Mouse (Mus musculus): Measurements from ENCODE around the gene Clptm1. TPM values are rescaled to one million over a fixed set of nuclear protein-coding genes. Genes with fewer than 3 reads are reported as not detected.

Gene Clptm1
- total RNA-seq (2022) = 100 to 1,000 TPM; 140 to 150 (median 146) TPM

- peak; percentile 96 to 98 for DNase-seq (ENCODE audit: low spot score in 2 of 2)
These were observed at the start of gene Clptm1 for GRCm38 (mm10) chr7:19664955-19665841. Gene Clptm1, minus strand, starts transcription at chr7:19665033.

DNA sequence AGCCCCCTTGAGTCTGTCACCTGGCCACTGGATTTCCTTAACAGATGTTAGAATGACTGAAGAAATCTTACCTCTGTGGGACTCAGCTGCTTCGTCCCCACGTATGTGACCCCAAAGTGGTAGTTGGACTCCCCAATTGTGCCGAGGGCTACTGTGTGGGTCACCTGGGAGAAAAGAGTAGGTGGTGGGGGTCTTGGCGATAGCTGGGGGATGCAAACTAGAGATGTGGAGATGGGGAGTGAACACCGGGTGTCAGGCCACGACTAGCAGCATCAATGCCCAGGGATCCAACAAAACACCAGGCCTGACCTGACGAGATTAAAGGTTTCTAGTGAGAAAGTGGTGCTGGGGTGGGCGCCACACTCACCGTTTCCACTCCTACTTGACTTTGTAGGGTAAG lies 48.8 kb upstream of the Clptm1 start:
- no peak for DNase-seq (ENCODE audit: low spot score in 2 of 2)

DNA sequence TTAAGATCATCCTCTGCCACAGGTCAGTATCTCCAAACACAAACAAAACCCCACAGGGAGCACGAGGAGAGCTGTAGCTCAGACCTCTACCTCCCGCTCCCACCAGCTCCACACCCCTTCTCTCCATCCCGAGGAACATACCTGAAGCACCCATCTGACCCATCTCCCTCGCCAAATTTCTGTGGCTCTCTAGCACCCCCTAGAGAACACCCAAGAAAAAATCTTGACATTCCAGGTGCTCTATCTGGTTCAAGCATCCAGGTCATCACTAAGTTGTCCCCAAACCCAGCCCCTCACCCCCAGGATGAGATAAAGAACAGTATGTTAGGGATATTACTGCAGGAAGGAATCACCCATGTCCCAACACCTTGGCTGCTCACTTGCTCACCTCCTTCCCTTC lies 48.4 kb upstream of the Clptm1 start:
- no peak for DNase-seq (ENCODE audit: low spot score in 2 of 2)

GRCm38 (mm10) chr7:19712414-19712813 lies 47.6 kb upstream of the Clptm1 start:
- no peak for DNase-seq (ENCODE audit: low spot score in 2 of 2)

DNA sequence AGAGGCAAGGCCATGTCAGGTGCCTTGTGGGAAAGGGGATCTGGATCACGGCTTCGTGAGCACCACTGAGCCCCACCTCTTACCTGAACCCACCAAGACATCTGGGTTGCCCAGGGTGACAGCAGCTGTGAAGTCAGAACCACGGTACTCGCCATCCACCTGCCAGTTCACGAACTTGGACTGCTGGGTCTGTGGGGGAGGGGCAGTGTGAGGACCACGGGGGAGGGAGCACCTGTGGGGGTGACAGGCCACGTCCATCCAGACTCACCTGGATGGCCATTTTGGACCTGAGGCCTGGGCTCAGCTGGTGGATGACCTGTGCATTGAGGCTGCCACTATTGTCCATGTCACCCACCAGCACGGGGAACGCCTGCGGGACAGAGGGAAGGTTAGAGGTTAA lies 45.8 kb upstream of the Clptm1 start:
- DNase-seq (ENCODE audit: low spot score in 2 of 2) = no peak

DNA sequence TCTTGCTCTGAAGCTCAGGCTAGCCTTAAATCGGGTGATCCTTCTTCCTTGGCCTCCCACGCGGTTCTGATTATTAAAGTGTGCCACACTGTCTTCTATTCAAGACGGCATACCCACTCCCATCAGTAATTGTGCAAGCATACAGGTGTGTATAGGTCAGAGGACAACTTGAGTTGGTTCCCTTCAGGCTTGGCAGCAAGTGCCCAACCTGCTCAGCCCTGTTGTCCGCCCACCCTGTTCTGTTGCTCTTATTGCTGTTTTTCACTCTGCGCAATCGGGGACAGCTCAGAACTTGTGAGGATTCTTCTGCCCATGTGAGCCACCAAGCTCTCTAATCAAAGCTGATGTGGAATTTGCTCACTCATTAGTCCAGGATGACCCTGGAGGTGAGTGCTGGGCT lies 40.4 kb upstream of the Clptm1 start:
- DNase-seq (ENCODE audit: low spot score in 2 of 2) = no peak

DNA sequence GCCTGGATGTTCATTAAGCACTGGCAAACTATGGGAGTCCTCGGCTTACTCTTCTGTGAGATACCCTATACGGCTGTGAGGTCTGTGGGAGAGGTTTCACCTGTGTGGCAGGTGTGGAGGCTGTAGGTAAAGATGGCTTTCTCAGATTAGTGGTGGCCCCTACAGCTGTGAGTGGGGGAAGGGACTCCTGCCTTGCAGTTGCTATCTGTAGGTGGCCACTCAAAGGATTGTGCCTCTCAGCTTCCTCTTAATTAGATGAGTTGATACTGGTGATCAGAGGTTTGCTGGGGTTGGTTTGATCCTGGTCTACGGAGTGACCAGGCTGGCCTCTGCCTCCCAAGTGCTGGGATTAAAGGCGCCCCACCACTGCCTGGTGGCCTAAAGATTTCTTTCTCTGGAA lies 39.6 kb upstream of the Clptm1 start:
- no peak for DNase-seq (ENCODE audit: low spot score in 2 of 2)

- no peak for DNase-seq (ENCODE audit: low spot score in 2 of 2)
These were observed 38.2 kb upstream of the Clptm1 start for GRCm38 (mm10) chr7:19702859-19703555.

- DNase-seq (ENCODE audit: low spot score in 2 of 2) = peak in 1 of 2 experiments; percentile 72
These were observed 36.4 kb upstream of the Clptm1 start for GRCm38 (mm10) chr7:19701069-19701761.

- no peak for DNase-seq (ENCODE audit: low spot score in 2 of 2)
These were observed 35.7 kb upstream of the Clptm1 start for GRCm38 (mm10) chr7:19700299-19701068.

DNA sequence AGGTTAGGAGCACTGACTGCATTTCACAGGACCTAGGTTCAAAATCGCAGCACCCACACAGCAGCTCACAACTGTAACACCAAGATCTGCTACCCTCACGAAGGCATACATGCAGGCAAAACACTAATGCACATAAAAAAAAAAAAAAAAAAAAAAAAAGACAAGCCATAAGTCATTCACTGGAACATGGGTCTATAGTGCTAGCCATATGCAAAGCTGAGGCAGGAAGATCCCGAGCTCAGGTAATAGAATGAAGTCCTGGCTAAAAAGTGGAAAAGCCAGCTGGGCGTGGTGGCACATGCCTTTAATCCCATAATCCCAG lies 35.0 kb upstream of the Clptm1 start:
- DNase-seq (ENCODE audit: low spot score in 2 of 2) = no peak

DNA sequence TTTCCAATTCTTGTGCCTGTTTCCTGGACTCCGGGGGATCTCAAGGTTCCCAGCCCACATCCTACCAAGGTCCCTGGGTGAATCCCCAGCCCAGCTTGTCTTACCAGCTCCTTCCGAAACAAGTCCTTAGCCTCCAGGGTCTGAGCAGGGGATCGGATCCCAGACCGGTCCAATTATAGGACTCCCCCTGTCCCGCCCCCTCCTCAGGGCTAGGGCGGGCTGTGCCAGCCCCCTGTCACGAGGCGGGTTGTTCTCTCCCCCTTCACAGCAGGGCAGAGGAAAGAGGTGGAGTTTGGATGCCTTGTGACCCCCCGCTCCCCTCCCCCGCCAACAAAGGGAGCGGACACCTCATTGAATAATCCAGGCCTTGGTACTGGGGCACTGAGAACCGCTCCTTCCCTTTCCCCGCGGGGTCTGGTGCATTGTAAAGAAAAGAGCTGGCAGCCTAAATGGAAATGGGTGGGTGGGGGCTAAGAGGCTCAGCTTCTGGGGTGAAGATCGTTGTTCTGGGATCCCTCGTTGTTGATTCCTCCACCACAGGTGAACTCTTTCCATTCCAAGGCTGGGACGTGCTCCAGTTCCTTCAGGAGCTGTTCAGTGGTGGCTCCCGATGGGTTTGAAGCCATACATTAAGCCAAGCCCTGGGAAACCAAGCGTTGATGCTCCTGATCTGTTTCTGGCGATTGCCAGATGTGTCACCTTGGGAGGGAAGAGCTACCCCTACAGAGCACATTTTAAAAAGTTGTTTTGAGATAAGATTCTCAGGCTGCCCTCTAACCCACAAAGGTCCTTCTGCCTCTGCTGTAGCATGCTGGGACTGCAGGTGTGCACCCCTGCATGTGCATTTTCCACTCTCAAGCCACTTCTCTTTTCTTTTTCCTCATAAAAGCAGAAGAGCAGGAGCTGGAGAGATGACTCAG lies 34.3 kb upstream of the Clptm1 start, which contains the start of gene Apoe:
Gene Apoe, minus strand, starts transcription at position 282 of the 920 bp plus-strand sequence.
- DNase-seq (ENCODE audit: low spot score in 2 of 2) = peak; percentile 72 to 82

- no peak for DNase-seq (ENCODE audit: low spot score in 2 of 2)
These were observed 33.4 kb upstream of the Clptm1 start for GRCm38 (mm10) chr7:19697949-19698906.

DNA sequence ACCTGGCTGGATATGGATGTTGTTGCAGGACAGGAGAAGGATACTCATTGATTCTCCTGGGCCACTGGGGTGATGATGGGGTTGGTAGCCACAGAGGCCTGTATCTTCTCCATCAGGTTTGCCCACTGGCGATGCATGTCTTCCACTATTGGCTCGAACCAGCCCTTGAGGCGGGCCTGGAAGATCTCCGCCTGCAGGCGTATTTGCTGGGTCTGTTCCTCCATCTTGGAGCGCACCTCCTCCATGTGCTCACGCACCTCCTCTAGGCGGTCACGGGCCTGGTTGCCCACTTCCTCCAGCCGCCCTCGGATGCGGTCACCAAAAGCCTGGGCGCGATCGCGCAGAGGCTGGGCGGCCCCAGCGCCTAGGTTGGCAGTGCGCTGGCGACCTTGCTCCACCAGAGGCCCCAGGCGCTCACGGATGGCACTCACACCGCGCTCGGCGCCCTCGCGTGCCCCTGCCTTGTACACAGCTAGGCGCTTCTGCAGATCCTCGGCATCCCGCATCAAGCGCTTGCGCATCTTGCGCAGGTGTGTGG lies 31.6 kb upstream of the Clptm1 start:
- DNase-seq (ENCODE audit: low spot score in 2 of 2) = no peak

DNA sequence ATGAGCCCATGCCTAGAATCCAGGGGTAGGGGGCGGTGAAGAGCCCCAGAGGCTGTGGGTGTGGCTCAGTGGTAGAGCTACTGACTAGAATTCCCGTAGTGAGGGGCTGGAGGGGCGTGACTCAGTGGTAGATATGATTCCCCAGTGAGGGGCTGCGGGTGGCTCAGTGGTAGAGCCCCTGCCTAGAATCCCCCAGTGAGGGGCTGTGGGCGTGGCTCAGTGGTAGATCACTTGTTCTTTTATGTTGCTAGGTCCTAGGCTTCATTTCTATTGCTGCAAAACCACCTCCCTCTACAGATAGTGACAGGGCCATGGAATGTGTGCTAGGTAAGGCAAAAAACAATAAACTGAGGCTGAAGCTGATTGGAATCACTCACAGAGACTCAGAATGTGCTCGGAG lies 31.0 kb upstream of the Clptm1 start:
- no peak for DNase-seq (ENCODE audit: low spot score in 2 of 2)

DNA sequence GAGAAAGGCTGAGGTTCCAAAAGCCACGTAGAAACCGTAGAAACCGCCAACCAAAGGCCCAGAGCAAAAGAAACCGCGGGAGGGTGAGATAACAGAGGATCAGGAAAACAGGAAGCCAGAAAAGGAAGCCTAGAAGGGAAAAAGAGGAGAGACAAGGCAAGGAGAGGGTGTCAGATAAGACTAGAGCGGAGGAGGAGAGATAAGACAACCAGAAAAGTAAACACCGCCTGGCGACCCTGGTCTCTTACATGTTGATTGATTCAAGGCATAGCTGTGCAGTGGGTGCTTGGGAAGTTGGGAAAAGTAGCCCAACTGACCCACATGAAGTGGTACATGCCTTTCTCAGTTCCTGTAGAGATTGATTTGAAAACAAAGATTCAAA lies 30.4 kb upstream of the Clptm1 start:
- DNase-seq (ENCODE audit: low spot score in 2 of 2) = no peak

GRCm38 (mm10) chr7:19694336-19695212 lies 29.7 kb upstream of the Clptm1 start:
- no peak for DNase-seq (ENCODE audit: low spot score in 2 of 2)

- DNase-seq (ENCODE audit: low spot score in 2 of 2) = peak; percentile 60 to 77
These were observed 28.6 kb upstream of the Clptm1 start for GRCm38 (mm10) chr7:19693421-19693820.

Data from layer of hippocampus, adult 8-10 months (tissue).